Mouse (Mus musculus) liver, adult (tissue): ENCODE measurements at regions not wholly inside any gene's neighbourhood (a gene's known extent, or its start where the extent isn't known, plus 50 kb on each side); places are given as distances from the start of the nearest gene placed in this dataset.

ENCODE experiments used
- GATA4 ChIP-seq: IDR thresholded peaks from 2 replicates; pipeline ENCODE4 v1.6.1; 2014; ENCODE audit warnings: mild to moderate bottlenecking, low read length; ENCODE audit not compliant: insufficient replicate concordance

- no peak for TF ChIP-seq GATA4
Measured at GRCm38 (mm10) chr7:124914061-124914460, 530.4 kb upstream of the Kdm8 start.

DNA sequence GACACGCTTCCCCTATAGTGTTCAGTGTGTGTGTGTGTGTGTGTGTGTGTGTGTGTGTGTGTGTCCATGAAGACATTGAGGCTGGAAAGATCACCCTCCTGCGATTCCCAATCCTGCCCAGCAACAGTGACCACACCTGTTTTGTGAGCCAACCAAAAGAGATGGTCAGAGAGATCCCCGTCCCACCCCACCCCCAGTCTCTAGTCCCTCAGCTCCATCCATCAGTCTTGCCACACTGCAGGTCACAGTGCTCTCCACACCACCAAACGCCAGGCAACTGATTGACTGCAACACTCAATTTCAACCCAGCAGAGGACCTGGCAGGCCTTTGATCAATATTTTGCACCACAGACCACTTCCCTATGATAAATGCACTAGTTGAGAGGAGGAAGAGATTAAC, 530.0 kb upstream of the Kdm8 start:
- TF ChIP-seq GATA4: no peak

DNA sequence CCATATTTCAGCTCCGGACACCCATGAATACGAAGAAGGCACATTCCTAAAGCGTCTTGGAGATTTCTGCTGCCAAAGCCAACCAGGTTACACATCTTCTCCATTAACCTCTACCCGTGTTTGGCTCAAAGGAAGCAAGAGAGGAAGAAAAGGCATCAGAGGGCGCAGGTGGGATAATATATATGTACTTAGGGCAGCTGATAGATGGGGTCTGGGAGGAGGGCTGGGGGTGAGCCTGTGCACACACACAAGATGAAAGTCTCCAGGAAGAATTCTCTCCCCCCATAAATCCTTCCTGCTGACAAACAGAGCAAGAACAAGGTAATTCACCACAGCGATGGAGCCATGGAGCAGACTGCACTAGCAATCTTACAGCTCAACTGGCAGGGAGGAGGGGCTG, 529.5 kb upstream of the Kdm8 start:
- no peak for TF ChIP-seq GATA4

DNA sequence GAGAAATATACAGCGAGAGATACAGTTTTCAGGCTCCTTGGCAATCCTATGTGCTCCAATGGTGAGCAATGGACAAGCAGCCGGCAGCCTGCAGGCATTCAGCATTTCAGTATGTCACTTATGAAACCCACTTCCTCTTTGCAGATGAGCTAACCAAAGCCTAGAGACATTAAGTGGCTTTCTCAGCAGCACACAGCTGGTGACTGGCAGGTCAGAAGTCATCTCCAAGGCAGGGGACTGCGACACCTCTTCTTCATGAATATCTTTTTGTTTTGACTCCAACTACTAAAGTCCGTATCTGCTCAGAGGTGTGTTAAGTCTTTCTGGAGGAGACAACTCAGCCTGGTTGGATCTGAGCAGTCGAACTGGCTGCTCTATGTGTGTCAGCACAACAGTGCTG, 528.8 kb upstream of the Kdm8 start:
- no peak for TF ChIP-seq GATA4

DNA sequence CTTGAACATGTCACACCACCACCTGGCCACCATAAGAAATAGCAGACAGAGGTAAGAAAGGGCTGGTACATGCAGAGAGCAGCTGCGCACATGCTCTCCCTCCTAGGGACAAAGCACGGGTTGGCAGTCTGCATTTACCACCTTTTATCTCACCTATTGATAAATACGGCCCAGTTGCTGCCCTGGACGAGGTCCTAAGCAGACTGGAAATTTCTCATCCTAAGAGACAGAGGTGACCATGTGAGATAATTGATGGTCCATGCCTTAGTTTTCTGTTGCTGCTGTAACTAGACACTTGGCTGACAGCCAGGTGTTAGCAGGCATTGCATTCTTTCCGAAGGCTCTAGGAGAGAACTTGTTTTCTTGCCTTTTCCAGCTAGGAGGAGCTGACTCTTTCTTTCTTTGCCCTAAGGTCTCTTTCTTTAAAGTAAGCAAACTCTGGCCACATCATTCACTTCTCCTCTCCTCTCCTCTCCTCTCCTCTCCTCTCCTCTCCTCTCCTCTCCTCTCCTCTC, 526.8 kb upstream of the Kdm8 start:
- TF ChIP-seq GATA4: no peak

DNA sequence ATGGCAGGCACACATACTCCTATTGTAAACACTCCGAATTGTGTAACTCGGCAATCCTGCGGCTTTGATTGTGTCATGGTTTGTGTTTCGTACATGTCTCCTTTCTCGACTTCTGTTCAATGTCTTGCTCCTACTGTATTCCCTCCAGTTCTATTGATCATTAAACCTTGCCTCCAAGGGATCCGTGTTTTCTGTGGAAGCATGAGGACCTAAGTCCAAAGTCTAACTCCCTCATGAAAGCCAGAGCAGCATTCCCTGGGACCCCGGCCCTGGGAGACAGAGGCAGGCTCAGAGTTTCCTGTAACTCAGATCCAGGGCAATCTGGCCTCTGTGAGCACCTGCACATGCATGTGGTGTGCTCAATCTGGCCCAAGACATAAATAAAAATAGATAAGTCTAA, 521.7 kb upstream of the Kdm8 start:
- TF ChIP-seq GATA4: no peak

DNA sequence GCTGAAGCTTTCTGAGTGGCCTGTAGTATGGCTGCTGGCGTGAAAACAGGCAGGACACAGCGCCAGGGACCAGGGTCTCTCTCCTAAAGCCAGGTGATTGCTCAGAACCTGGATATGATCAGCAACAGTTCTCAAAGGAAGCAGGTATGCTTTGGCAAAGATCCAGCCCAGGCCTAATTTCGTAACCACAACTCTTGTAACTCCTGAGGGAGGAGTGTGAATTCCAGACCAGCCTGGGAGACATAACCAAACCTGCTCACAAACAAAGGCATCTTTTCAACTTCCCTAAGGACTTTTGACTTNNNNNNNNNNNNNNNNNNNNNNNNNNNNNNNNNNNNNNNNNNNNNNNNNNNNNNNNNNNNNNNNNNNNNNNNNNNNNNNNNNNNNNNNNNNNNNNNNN, 510.9 kb upstream of the Kdm8 start:
- TF ChIP-seq GATA4: no peak

GRCm38 (mm10) chr7:124939357-124939756, 505.1 kb upstream of the Kdm8 start:
- no peak for TF ChIP-seq GATA4

- no peak for TF ChIP-seq GATA4
Measured at GRCm38 (mm10) chr7:124941527-124941926, 502.9 kb upstream of the Kdm8 start.

GRCm38 (mm10) chr7:124946424-124946823, 498.1 kb upstream of the Kdm8 start:
- TF ChIP-seq GATA4: no peak

- TF ChIP-seq GATA4: no peak
Measured at GRCm38 (mm10) chr7:124957329-124957728, 487.1 kb upstream of the Kdm8 start.

DNA sequence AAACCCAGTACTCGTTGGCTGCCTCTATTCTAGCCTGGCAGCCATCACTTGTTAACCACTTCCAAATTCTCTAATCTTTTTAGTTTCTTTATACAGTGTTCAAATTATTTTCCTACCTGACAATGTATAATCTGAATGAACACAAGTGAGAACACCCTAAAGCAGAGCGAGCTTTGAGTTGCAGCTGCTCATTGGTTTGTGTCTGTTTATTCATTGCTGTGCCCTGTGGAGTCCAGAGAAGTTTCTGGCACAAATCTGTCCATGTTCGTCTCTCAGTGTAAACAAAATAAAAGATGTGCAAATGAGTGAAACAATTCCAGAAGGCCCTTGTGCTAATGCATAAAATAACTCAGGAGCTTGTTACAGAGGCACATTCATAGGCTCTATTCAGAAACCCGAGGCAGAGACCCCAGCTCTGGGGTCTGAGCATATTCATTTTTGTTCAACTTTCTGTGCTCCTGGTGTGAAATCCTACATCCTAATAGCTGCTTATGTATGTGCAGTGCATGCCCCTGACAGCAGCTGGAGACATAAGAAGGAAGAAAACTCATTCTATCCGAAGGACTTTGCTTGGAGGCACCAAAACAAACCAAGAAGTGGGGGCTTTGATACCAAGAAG, 469.5 kb upstream of the Kdm8 start:
- no peak for TF ChIP-seq GATA4

GRCm38 (mm10) chr7:124989456-124989855, 455.0 kb upstream of the Kdm8 start:
- no peak for TF ChIP-seq GATA4

GRCm38 (mm10) chr7:124990695-124991094, 453.8 kb upstream of the Kdm8 start:
- TF ChIP-seq GATA4: no peak

DNA sequence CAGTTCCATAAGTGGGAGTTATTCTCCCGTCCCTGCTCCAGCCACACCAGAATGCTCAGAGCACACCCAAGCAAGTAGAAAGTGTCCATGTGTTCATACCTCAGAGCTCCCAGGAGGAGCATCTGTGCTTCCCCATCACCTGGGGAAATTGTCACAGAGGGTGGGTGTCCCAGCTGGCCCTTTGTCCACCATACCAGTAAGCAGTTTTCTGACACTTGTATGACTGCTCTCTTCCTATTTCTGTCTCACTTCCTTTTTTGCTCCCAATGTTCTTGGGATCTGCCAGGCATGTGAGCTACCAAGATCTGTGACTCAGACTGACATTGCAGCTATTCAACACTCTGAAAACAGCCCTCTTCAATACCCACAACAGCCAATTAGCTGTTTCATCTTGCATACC, 447.9 kb upstream of the Kdm8 start:
- no peak for TF ChIP-seq GATA4

DNA sequence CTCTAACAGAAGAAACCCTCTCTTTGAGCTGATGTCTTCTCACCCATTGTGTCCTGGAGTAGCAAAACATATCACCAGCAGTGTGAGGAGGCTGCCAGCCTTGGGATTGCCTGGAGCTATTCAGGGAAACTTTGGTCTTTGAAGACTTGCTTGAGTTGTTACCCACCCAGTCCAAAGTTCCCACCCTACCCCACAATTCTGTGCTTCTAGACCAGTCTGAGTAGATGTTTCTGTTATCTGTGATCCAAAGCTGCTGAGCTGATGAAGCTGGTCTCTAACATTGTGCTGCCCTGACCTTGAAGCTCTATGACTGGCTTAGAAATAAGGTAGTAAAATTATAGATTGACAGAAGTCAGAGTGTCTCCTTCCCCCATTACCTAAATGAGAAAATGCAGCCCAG, 443.8 kb upstream of the Kdm8 start:
- no peak for TF ChIP-seq GATA4

GRCm38 (mm10) chr7:125005638-125006037, 438.8 kb upstream of the Kdm8 start:
- TF ChIP-seq GATA4: no peak
